Mouse (Mus musculus) liver, embryonic 15.5 days (tissue): ENCODE results near the gene Gck. TPM values are rescaled to one million over a fixed set of nuclear protein-coding genes. Genes with fewer than 3 reads are reported as not detected.

Source experiments
- ATAC-seq: fragments of 200-750 bp; cut with Nextera tagmentation; 2 replicates; pipeline ENCODE4 v1.8.0; 2017; ENCODE audit warnings: moderate number of reproducible peaks, mild to moderate bottlenecking, moderate library complexity; ENCODE audit not compliant: insufficient read depth
- H3K27ac ChIP-seq: fragments of 300-500 bp; sonication (generic); replicated peaks from 2 replicates; pipeline ENCODE4 v1.5.1; 2015; ENCODE audit warnings: mild to moderate bottlenecking, inconsistent platforms
- H3K27me3 ChIP-seq: fragments of 300-500 bp; sonication (generic); 2 replicates; pipeline ENCODE4 v1.6.1; 2015; ENCODE audit warnings: mild to moderate bottlenecking, inconsistent platforms
- H3K36me3 ChIP-seq: fragments of 300-500 bp; sonication (generic); replicated peaks from 2 replicates; pipeline ENCODE4 v1.6.1; 2015; ENCODE audit warnings: moderate library complexity, mild to moderate bottlenecking, inconsistent platforms
- H3K4me1 ChIP-seq: fragments of 300-500 bp; sonication (generic); replicated peaks from 2 replicates; pipeline ENCODE4 v1.6.1; 2015; ENCODE audit warnings: inconsistent platforms
- H3K4me2 ChIP-seq: fragments of 300-500 bp; sonication (generic); 2 replicates; pipeline ENCODE4 v1.6.1; 2015; ENCODE audit warnings: moderate library complexity, mild to moderate bottlenecking, inconsistent platforms
- H3K4me3 ChIP-seq: fragments of 300-500 bp; sonication (generic); replicated peaks from 2 replicates; pipeline ENCODE4 v1.5.1; 2015; ENCODE audit warnings: mild to moderate bottlenecking, inconsistent platforms
- H3K9ac ChIP-seq: fragments of 300-500 bp; sonication (generic); 2 replicates; pipeline ENCODE4 v1.6.1; 2015; ENCODE audit warnings: moderate library complexity, mild to moderate bottlenecking, inconsistent platforms
- H3K9me3 ChIP-seq: fragments of 300-500 bp; sonication (generic); replicated peaks from 2 replicates; pipeline ENCODE4 v1.6.1; 2016; ENCODE audit warnings: inconsistent platforms
- WGBS: fragments of 180-500 bp; shearing (Covaris S2); methylation state at CpG from one replicate; pipeline ENCODE4 v1.1.7; 2015; ENCODE audit warnings: mixed read lengths; ENCODE audit not compliant: insufficient replicate concordance; 5-methylcytosine and 5-hydroxymethylcytosine counted together
- polyA plus RNA-seq: library from polyadenylated mRNA; unstranded; fragments of >200 nt; fragmentation: Nextera tagmentation; extraction: Ambion mirVana; gene quantifications from 2 replicates; pipeline ENCODE4 v1.2.1, GENCODE M21; 2015

Gene Gck
- polyA plus RNA-seq, 1 experiment from 2014 or later, result 0.41 TPM

GRCm38 (mm10) chr11:5877921-5878526 lies 71.9 kb downstream of the Gck start, which contains the start of gene Pold2:
Gene Pold2 (minus strand): TSS chr11:5878292.
- H3K36me3 ChIP-seq, result peaks cover 37% of the 10 kb centered on the region
- under 1% methylated on average over 52 of the region's 52 CpGs for WGBS
- H3K4me1 ChIP-seq, result peaks cover 45% of the 10 kb centered on the region
- peak within 1 kb of the TSS; percentile 77 for H3K27ac ChIP-seq
- H3K4me3 ChIP-seq, result peak within 1 kb of the TSS; percentile 77
- H3K4me2 ChIP-seq, result peak within 1 kb of the TSS; percentile 94
- no peaks in the 10 kb centered on the region for H3K9me3 ChIP-seq
- peak within 1 kb of the TSS; percentile 65 for H3K9ac ChIP-seq
- peak; percentile 99 for ATAC-seq
- H3K27me3 ChIP-seq, result no peaks in the 10 kb centered on the region

GRCm38 (mm10) chr11:5877421-5877820 lies 72.5 kb downstream of the Gck start:
- peak overlapping the region; percentile 77 for H3K4me3 ChIP-seq
- peaks cover 39% of the 10 kb centered on the region for H3K4me1 ChIP-seq
- peak overlapping the region; percentile 94 for H3K4me2 ChIP-seq
- ATAC-seq, result no peak
- 3% methylated on average over 5 of the region's 5 CpGs for WGBS
- H3K27me3 ChIP-seq, result no peaks in the 10 kb centered on the region
- H3K27ac ChIP-seq, result no peak overlapping the region
- H3K36me3 ChIP-seq, result peaks cover 43% of the 10 kb centered on the region
- H3K9ac ChIP-seq, result peak overlapping the region; percentile 65
- no peaks in the 10 kb centered on the region for H3K9me3 ChIP-seq

GRCm38 (mm10) chr11:5873192-5873591 lies 76.7 kb downstream of the Gck start:
- H3K4me2 ChIP-seq, result no peak overlapping the region
- peaks cover 64% of the 10 kb centered on the region for H3K36me3 ChIP-seq
- H3K27ac ChIP-seq, result no peak overlapping the region
- WGBS, result 83% methylated on average over 9 of the region's 9 CpGs
- no peak overlapping the region for H3K4me3 ChIP-seq
- peaks cover 23% of the 10 kb centered on the region for H3K4me1 ChIP-seq
- H3K27me3 ChIP-seq, result no peaks in the 10 kb centered on the region
- H3K9ac ChIP-seq, result no peak overlapping the region
- ATAC-seq, result no peak
- H3K9me3 ChIP-seq, result no peaks in the 10 kb centered on the region

GRCm38 (mm10) chr11:5872707-5873106 lies 77.2 kb downstream of the Gck start:
- no peak overlapping the region for H3K4me3 ChIP-seq
- no peak overlapping the region for H3K9ac ChIP-seq
- WGBS, result 83% methylated on average over 11 of the region's 11 CpGs
- peaks cover 23% of the 10 kb centered on the region for H3K4me1 ChIP-seq
- no peak overlapping the region for H3K4me2 ChIP-seq
- peaks cover 64% of the 10 kb centered on the region for H3K36me3 ChIP-seq
- H3K27me3 ChIP-seq, result no peaks in the 10 kb centered on the region
- H3K9me3 ChIP-seq, result no peaks in the 10 kb centered on the region
- H3K27ac ChIP-seq, result no peak overlapping the region
- ATAC-seq, result no peak

GRCm38 (mm10) chr11:5870069-5870468 lies 79.8 kb downstream of the Gck start:
- peaks cover 47% of the 10 kb centered on the region for H3K36me3 ChIP-seq
- H3K4me3 ChIP-seq, result no peak overlapping the region
- H3K4me1 ChIP-seq, result no peaks in the 10 kb centered on the region
- H3K9ac ChIP-seq, result no peak overlapping the region
- H3K9me3 ChIP-seq, result no peaks in the 10 kb centered on the region
- no peak overlapping the region for H3K27ac ChIP-seq
- no peaks in the 10 kb centered on the region for H3K27me3 ChIP-seq
- 81% methylated on average over 16 of the region's 16 CpGs for WGBS
- H3K4me2 ChIP-seq, result no peak overlapping the region
- ATAC-seq, result no peak

- Histone ChIP-seq H3K4me2 (no peak overlapping the region), H3K36me3 (peaks cover 40% of the 10 kb centered on the region), H3K27ac (no peak overlapping the region), H3K4me3 (no peak overlapping the region), H3K9ac (no peak overlapping the region), H3K9me3 (no peaks in the 10 kb centered on the region), H3K27me3 (peaks cover 2% of the 10 kb centered on the region), H3K4me1 (no peaks in the 10 kb centered on the region)
- WGBS, result 83% methylated on average over 16 of the region's 16 CpGs
- ATAC-seq, result no peak
These were observed 80.5 kb downstream of the Gck start for GRCm38 (mm10) chr11:5869331-5869730.

GRCm38 (mm10) chr11:5868324-5868723 lies 81.6 kb downstream of the Gck start:
- 86% methylated on average over 12 of the region's 12 CpGs for WGBS
- Histone ChIP-seq H3K27ac (no peak overlapping the region), H3K9me3 (no peaks in the 10 kb centered on the region), H3K9ac (no peak overlapping the region), H3K4me1 (no peaks in the 10 kb centered on the region), H3K27me3 (peaks cover 12% of the 10 kb centered on the region), H3K36me3 (peaks cover 30% of the 10 kb centered on the region), H3K4me2 (no peak overlapping the region), H3K4me3 (no peak overlapping the region)
- no peak for ATAC-seq

- Histone ChIP-seq H3K9me3 (no peaks in the 10 kb centered on the region), H3K4me1 (no peaks in the 10 kb centered on the region), H3K4me2 (no peak overlapping the region), H3K27ac (no peak overlapping the region), H3K27me3 (peaks cover 23% of the 10 kb centered on the region), H3K9ac (no peak overlapping the region), H3K4me3 (no peak overlapping the region), H3K36me3 (peaks cover 19% of the 10 kb centered on the region)
- WGBS, result 80% methylated on average over 2 of the region's 2 CpGs
- no peak for ATAC-seq
These were observed 82.7 kb downstream of the Gck start for GRCm38 (mm10) chr11:5867196-5867595.

GRCm38 (mm10) chr11:5862394-5863105 lies 87.3 kb downstream of the Gck start:
- WGBS, result 17% methylated on average over 15 of the region's 15 CpGs
- Histone ChIP-seq H3K27me3 (peaks cover 50% of the 10 kb centered on the region), H3K4me3 (peak overlapping the region; percentile 48), H3K4me2 (peak overlapping the region; percentile 66), H3K36me3 (no peaks in the 10 kb centered on the region), H3K4me1 (peaks cover 7% of the 10 kb centered on the region; the same call in 1 of the 2 replicates), H3K9me3 (no peaks in the 10 kb centered on the region), H3K9ac (no peak overlapping the region), H3K27ac (no peak overlapping the region)
- no peak for ATAC-seq

- Histone ChIP-seq H3K27me3 (peaks cover 50% of the 10 kb centered on the region), H3K27ac (no peak within 1 kb of the TSS), H3K4me1 (peaks cover 7% of the 10 kb centered on the region; the same call in 1 of the 2 replicates), H3K4me3 (peak within 1 kb of the TSS; percentile 48), H3K9ac (peak within 1 kb of the TSS; percentile 18; the same call in 1 of the 2 replicates), H3K9me3 (no peaks in the 10 kb centered on the region), H3K36me3 (no peaks in the 10 kb centered on the region), H3K4me2 (peak within 1 kb of the TSS; percentile 66)
- ATAC-seq, result peak; percentile 47; the same call in 1 of the 2 replicates
- 2% methylated on average over 59 of the region's 59 CpGs for WGBS
These were observed 88.0 kb downstream of the Gck start, which contains the start of gene Aebp1 for GRCm38 (mm10) chr11:5861678-5862393. Gene Aebp1 (plus strand): TSS chr11:5861947.

- H3K36me3 ChIP-seq, result no peaks in the 10 kb centered on the region
- no peak for ATAC-seq
- no peak overlapping the region for H3K4me3 ChIP-seq
- peaks cover 7% of the 10 kb centered on the region; the same call in 1 of the 2 replicates for H3K4me1 ChIP-seq
- no peak overlapping the region for H3K9ac ChIP-seq
- H3K4me2 ChIP-seq, result no peak overlapping the region
- H3K9me3 ChIP-seq, result no peaks in the 10 kb centered on the region
- WGBS, result 50% methylated on average over 6 of the region's 6 CpGs
- H3K27ac ChIP-seq, result no peak overlapping the region
- H3K27me3 ChIP-seq, result peaks cover 50% of the 10 kb centered on the region
These were observed 89.2 kb downstream of the Gck start for GRCm38 (mm10) chr11:5860639-5861038.
